ENCODE assay signal across 27 mouse cellular contexts in genomic region chr15:98378209-98378608, GRCm38 (mm10). TPM values are rescaled to one million over a fixed set of nuclear protein-coding genes. Genes with fewer than 3 reads are reported as not detected.
A peak's percentile ranks its signal among the peaks of the same experiment; 100 is the strongest.
DNase-seq lines count a peak whose midpoint lies in the region; TF ChIP-seq lines count a peak whose summit lies in the region.
"Had no signal": no experiment of that assay in that cellular context is flagged by ENCODE, and none has a peak within 500 bp of the region (broad histone marks: within the 10 kb centered on the region; RNA-seq: fewer than 3 reads in every experiment).

No protein-coding gene starts in this region.

- no peak overlapping the region for H3K4me3 ChIP-seq in heart, embryonic 10.5 days
- peak overlapping the region; percentile 32; the same call in 1 of the 2 replicates for H3K4me3 ChIP-seq in testis, adult 2 months (ENCODE audit: control insufficient read depth, low read depth, low read length)
- H3K4me3 ChIP-seq: embryonic facial prominence, embryonic 10.5 days; embryonic facial prominence, embryonic 12.5 days; forebrain, embryonic 13.5 days; forebrain, embryonic 15.5 days had no signal

- no peaks in the 10 kb centered on the region for H3K27me3 ChIP-seq in heart, embryonic 10.5 days (ENCODE audit: insufficient read depth, poor library complexity, severe bottlenecking)
- 0 out of 2 replicates have a peak, but pooled peaks cover 2% of the 10 kb centered on the region for H3K27me3 ChIP-seq in testis, adult 2 months (ENCODE audit: control insufficient read depth, insufficient read depth, low read length)
- H3K27me3 ChIP-seq: embryonic facial prominence, embryonic 12.5 days; forebrain, embryonic 13.5 days; forebrain, embryonic 15.5 days had no signal

- intact Hi-C loops in heart, postnatal 36 days (cut with DNase I), result no loop called here

- TF ChIP-seq CTCF in testis, adult 2 months (IDR thresholded peaks at IDR 0.05; ENCODE audit: control insufficient read depth, insufficient read depth, insufficient replicate concordance, low read depth, low read length), result no peak

- no peak overlapping the region for H3K27ac ChIP-seq in heart, embryonic 10.5 days
- no peak overlapping the region for H3K27ac ChIP-seq in testis, adult 2 months (ENCODE audit: control insufficient read depth, insufficient read depth, low read depth, low read length)
- H3K27ac ChIP-seq: embryonic facial prominence, embryonic 10.5 days; embryonic facial prominence, embryonic 12.5 days; forebrain, embryonic 13.5 days; forebrain, embryonic 15.5 days had no signal

- peak; percentile 69 for DNase-seq in heart, embryonic 10.5 days (ENCODE audit: low spot score)
- DNase-seq in heart, postnatal 36 days, result no peak
- no peak for DNase-seq in testis, postnatal 14 days (ENCODE audit: low spot score)
- peak; percentile 13 for DNase-seq in R1 (ENCODE audit: low read depth, low spot score)
- DNase-seq in cerebellum, postnatal 14 days, result no peak
- DNase-seq: adrenal gland, adult 2 months; adrenal gland, postnatal 10 days; adrenal gland, postnatal 25 days; cerebellum, adult 11 months; cerebellum, adult 18-20 months; cerebellum, adult 8-10 months; cerebellum, adult 9-11 months; cerebellum, postnatal 25 days; forebrain, postnatal 0 days had no signal

- H3K4me1 ChIP-seq in heart, embryonic 10.5 days, result no peaks in the 10 kb centered on the region
- no peaks in the 10 kb centered on the region; the same call in 1 of the 2 replicates for H3K4me1 ChIP-seq in testis, adult 2 months (ENCODE audit: control insufficient read depth, insufficient read depth, low read length)
- H3K4me1 ChIP-seq: embryonic facial prominence, embryonic 10.5 days; embryonic facial prominence, embryonic 12.5 days; forebrain, embryonic 13.5 days; forebrain, embryonic 15.5 days had no signal

- H3K9me3 ChIP-seq in heart, embryonic 10.5 days, result no peaks in the 10 kb centered on the region
- H3K9me3 ChIP-seq: embryonic facial prominence, embryonic 10.5 days; embryonic facial prominence, embryonic 12.5 days; forebrain, embryonic 13.5 days; forebrain, embryonic 15.5 days; G1E had no signal

- no peak for TF ChIP-seq POLR2A in testis, adult 2 months (IDR thresholded peaks at IDR 0.05; ENCODE audit: control insufficient read depth, low read depth, low read length)

- H3K36me3 ChIP-seq in heart, embryonic 10.5 days, result no peaks in the 10 kb centered on the region
- no peaks in the 10 kb centered on the region for H3K36me3 ChIP-seq in testis, adult 2 months (ENCODE audit: control insufficient read depth, insufficient read depth, low read length)
- H3K36me3 ChIP-seq: embryonic facial prominence, embryonic 10.5 days; embryonic facial prominence, embryonic 12.5 days; forebrain, embryonic 15.5 days; G1E had no signal

- 89% methylated on average over 13 of the region's 13 CpGs for WGBS in heart, embryonic 10.5 days

RNA-seq across cellular contexts. Expression of gene Olfr283, which starts 2.5 kb away (rescaled TPM):
- polyA plus RNA-seq in heart, embryonic 10.5 days (2016; fragmentation: Nextera tagmentation; extraction: Ambion mirVana), result not detected in 2 replicates
- total RNA-seq in heart, postnatal 36 days (2021), result not detected
- not detected in 2 replicates for polyA plus RNA-seq in testis, adult 2 months (2012; rRNA removed)
- total RNA-seq: adrenal gland, adult 2 months; adrenal gland, postnatal 10 days; adrenal gland, postnatal 25 days; adrenal gland, postnatal 4 days; forebrain, postnatal 0 days; G1E had no signal
- polyA plus RNA-seq: adrenal gland, adult 2 months; brain, embryonic 14.5 days; C2C12; embryonic facial prominence, embryonic 10.5 days; embryonic facial prominence, embryonic 14.5 days; forebrain, embryonic 11.5 days; forebrain, embryonic 13.5 days; forebrain, embryonic 15.5 days; forebrain, postnatal 0 days; G1E; Patski had no signal

RNA-seq across cellular contexts. Expression of gene Olfr284, which starts 37.4 kb away (rescaled TPM):
- not detected in 2 replicates for polyA plus RNA-seq in heart, embryonic 10.5 days (2016; fragmentation: Nextera tagmentation; extraction: Ambion mirVana)
- not detected for total RNA-seq in heart, postnatal 36 days (2021)
- not detected in 2 replicates for polyA plus RNA-seq in testis, adult 2 months (2012; rRNA removed)
- total RNA-seq: adrenal gland, adult 2 months; adrenal gland, postnatal 10 days; adrenal gland, postnatal 25 days; adrenal gland, postnatal 4 days; G1E had no signal
- polyA plus RNA-seq: adrenal gland, adult 2 months; brain, embryonic 14.5 days; C2C12; cortical plate, adult 2 months; embryonic facial prominence, embryonic 10.5 days; embryonic facial prominence, embryonic 12.5 days; forebrain, embryonic 11.5 days; forebrain, embryonic 13.5 days; forebrain, embryonic 15.5 days; forebrain, postnatal 0 days; G1E; Patski had no signal

RNA-seq across cellular contexts. Expression of gene Olfr282, which starts 52.8 kb away (rescaled TPM):
- polyA plus RNA-seq in heart, embryonic 10.5 days (2016; fragmentation: Nextera tagmentation; extraction: Ambion mirVana), result not detected in 2 replicates
- not detected for total RNA-seq in heart, postnatal 36 days (2021)
- polyA plus RNA-seq in testis, adult 2 months (2012; rRNA removed), result 0.11 TPM in 1 of 2 replicates, not detected in the other
- total RNA-seq: adrenal gland, adult 2 months; adrenal gland, postnatal 10 days; adrenal gland, postnatal 25 days; adrenal gland, postnatal 4 days; forebrain, postnatal 0 days; G1E had no signal
- polyA plus RNA-seq: adrenal gland, adult 2 months; brain, embryonic 14.5 days; C2C12; cortical plate, adult 2 months; embryonic facial prominence, embryonic 10.5 days; embryonic facial prominence, embryonic 12.5 days; embryonic facial prominence, embryonic 14.5 days; forebrain, embryonic 11.5 days; forebrain, embryonic 13.5 days; forebrain, embryonic 15.5 days; forebrain, postnatal 0 days; G1E; Patski had no signal

Comparison
In these comparisons a context has a peak if more than half of its experiments do, and no peak if none do; other contexts are left out.
1. DNase-seq: peak in heart, embryonic 10.5 days (single experiment) and R1 (single experiment); none in heart, postnatal 36 days (0 of 2), testis, postnatal 14 days (single experiment) and cerebellum, postnatal 14 days (0 of 2).